ENCODE assay signal across 8 mouse cellular contexts in the genomic region with DNA sequence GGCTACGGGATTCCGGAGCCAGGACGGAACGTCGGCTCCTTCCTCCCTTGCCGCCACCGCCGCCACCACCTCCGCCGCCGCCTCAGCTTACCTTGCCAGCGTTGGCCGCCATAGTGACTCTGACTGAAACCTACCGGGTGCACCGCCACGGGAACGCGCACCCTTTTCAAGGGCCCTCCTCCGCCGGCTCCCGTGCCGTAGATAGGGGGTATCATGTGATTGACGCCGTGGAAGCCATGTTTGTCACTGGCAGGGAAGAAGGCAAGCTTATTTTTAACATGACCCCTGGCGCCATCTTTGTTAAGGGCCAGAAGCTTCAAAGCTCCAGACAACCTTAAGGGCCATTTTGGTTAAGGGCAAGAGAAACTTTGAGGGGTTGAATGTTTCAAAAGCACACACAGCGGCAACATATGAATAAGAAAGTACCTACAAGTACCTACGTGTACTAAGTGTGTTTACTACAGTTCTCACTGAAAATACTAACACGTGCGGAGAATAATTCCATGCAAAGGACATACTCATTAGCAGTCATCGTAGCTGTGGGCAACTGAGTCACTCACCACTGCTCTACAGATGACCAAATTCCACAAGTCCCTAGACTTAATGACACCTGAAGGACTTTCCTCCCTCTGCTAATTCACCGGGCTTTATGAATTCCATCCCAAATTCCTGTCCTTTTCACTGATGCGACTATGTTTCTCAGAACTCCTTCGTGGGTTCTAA. TPM values are rescaled to one million over a fixed set of nuclear protein-coding genes. Genes with fewer than 3 reads are reported as not detected.
DNase-seq lines count a peak whose midpoint lies in the region; ATAC-seq and TF ChIP-seq lines count a peak whose summit lies in the region.

TSS of gene Slmap (minus strand) at position 175 of the 723 bp plus-strand sequence.

- TF ChIP-seq CTCF in Patski (IDR thresholded peaks at IDR 0.05) = no peak

- 14% methylated on average over 30 of the region's 33 CpGs for WGBS in hindbrain, embryonic 13.5 days

- DNase-seq in Patski (ENCODE audit: low read depth, low spot score) = peak; percentile 97
- peak; percentile 99 to 100 for DNase-seq in cerebellum, postnatal 14 days
- peak; percentile 98 to 99 for DNase-seq in frontal cortex, postnatal 14 days (ENCODE audit: low spot score in 2 of 2)
- peak; percentile 94 to 100 for DNase-seq in layer of hippocampus, postnatal 25 days (ENCODE audit: extremely low spot score in 1 of 2, low spot score in 1 of 2)
- DNase-seq in lung, postnatal 25 days (ENCODE audit: low spot score) = peak; percentile 100
- DNase-seq in retina, embryonic 14.5 days (ENCODE audit: low spot score) = peak; percentile 99
- peak; percentile 99 for DNase-seq in thymus, postnatal 4 days

- H3K4me1 ChIP-seq in hindbrain, embryonic 13.5 days (replicated peaks) = peaks cover 32% of the 10 kb centered on the region

- CTCF ChIA-PET in Patski (lab: Charles Lee) = interaction anchor here (1.8 kb wide), 1 partner anchor 9 kb away, joined by 5 read pairs; no protein-coding TSS in a partner anchor

- H3K4me2 ChIP-seq in hindbrain, embryonic 13.5 days = peak within 1 kb of the TSS; percentile 89

- H3K36me3 ChIP-seq in hindbrain, embryonic 13.5 days = 0 out of 2 replicates have a peak, but pooled peaks cover 3% of the 10 kb centered on the region

- H3K9me3 ChIP-seq in hindbrain, embryonic 13.5 days = no peaks in the 10 kb centered on the region

- in situ Hi-C loops in Patski (cut with MboI; ENCODE audit: low pct_unique_long_range_greater_than_20kb) = loop anchor here (5.0 kb wide), 1 partner anchor 47 kb away; no protein-coding TSS in a partner anchor

- POLR2A ChIA-PET in Patski (lab: Charles Lee) = interaction anchor here (1.2 to 1.7 kb wide), 3 partner anchors 43 to 47 kb away, joined by 4 to 7 read pairs (median 5); no protein-coding TSS in a partner anchor

- H3K27ac ChIP-seq in hindbrain, embryonic 13.5 days = peak within 1 kb of the TSS; percentile 93

- H3K27me3 ChIP-seq in Patski = no peaks in the 10 kb centered on the region
- no peaks in the 10 kb centered on the region for H3K27me3 ChIP-seq in hindbrain, embryonic 13.5 days

- peak within 1 kb of the TSS; percentile 96 for H3K9ac ChIP-seq in hindbrain, embryonic 13.5 days

- H3K4me3 ChIP-seq in hindbrain, embryonic 13.5 days = peak within 1 kb of the TSS; percentile 98

- peak; percentile 74 for ATAC-seq in Patski
- ATAC-seq in hindbrain, embryonic 13.5 days (ENCODE audit: low FRiP score) = peak; percentile 95

RNA-seq across cellular contexts. Expression of gene Slmap, which starts in this region (rescaled TPM):
- polyA plus RNA-seq in Patski (2021) = 121 TPM
- polyA plus RNA-seq in hindbrain, embryonic 13.5 days (2015; fragmentation: Nextera tagmentation; extraction: Ambion mirVana) = 11.4 and 13.3 TPM in 2 replicates
- total RNA-seq in layer of hippocampus, postnatal 25 days (2021) = 100 to 1,000 TPM in 1 of 2 experiments, 10 to 100 TPM in 1; 97.5 to 102 TPM

Comparison
In these comparisons a context has a peak if more than half of its experiments do, and no peak if none do; other contexts are left out.
1. Peak in every context shown above with its lines: DNase-seq, ATAC-seq, H3K4me3 ChIP-seq and H3K27ac ChIP-seq.